Mouse (Mus musculus): Measurements from ENCODE around the gene Gm10260.

The Gm10260 gene

DNA sequence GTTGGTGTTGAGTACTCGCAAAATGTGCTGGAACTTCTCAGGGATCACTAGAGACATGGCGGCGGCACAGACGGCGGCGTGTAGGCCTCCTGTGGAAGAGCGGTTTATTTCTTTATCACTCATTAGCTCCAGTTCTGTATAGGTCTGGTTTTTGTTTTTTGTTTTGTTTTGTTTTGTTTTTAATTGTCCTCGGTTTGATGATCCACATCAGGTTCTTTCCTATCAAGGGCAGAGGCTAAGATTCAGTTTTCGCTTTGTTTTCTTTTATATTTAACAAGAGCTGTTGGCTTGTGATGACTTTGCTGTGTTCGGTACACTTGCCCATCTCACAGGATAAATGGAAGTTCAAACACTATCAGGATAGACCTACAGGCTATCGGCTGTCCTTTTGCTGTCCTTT is at the start of gene Gm10260:
Gene Gm10260, minus strand, starts transcription at position 101 of the 400 bp plus-strand sequence.
- DNase-seq (ENCODE audit: low read depth, low spot score): no peak

DNA sequence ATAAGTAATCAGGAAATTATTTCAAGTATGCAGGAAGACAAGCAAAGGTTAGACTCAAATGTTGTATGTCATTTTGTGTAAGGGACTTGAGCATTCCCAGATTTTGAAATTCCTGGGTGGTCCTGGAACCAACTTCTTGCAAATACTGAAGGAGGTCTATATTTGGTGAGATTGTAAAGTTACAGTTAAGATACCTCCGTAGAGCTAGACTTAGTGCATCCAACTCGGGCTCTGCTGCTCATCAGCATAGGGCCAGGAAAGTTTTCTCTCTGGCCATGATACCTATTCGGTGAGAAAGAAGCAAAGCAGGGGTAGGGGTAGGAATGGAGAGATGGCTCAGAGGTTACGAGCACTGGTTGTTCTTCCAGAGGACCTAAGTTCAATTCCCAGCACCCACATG is 49.4 kb upstream of the Gm10260 start:
- no peak for DNase-seq (ENCODE audit: low read depth, low spot score)

- DNase-seq (ENCODE audit: low read depth, low spot score): no peak
These were observed 45.5 kb upstream of the Gm10260 start for GRCm38 (mm10) chr13:97805907-97806306.

DNA sequence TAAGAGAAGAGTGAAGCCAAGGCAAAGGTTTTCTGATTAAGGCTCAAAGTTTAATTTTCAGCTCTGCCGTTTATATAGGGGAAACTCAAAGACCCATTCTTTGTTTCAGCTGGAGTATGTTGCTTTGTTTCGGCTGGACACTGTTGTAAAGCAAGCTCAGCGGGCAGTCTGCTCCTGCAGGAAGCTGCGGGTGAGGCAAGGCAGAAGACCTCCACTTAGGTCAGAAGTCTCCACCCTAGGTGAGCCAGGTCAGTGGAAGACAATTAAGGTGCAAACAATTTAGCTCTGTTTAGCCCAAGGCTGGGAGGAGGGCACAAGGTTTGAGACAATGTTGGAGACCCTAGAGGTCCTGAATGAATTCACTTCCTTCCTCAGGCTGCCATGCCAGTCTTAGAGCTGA is 42.0 kb upstream of the Gm10260 start:
- DNase-seq (ENCODE audit: low read depth, low spot score): no peak

DNA sequence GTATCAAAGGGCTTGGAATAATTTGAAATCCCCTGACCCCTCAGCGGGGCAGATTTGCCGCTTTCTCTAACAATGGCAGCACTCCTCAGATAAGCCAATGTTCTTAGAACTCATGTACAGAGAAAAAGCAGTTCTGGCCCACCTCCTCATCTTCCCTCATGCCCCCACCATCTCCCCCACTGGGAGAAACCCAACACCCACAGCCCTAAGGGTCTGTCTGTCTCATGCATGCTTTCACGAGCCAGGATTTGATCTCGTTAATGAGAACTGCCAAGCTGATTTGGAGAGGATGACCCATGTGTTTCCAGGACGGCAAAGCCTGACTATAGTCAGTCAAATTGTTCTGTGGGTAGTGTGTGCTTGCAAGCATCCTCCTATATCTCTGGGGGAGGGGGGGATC is 37.0 kb upstream of the Gm10260 start:
- no peak for DNase-seq (ENCODE audit: low read depth, low spot score)

- DNase-seq (ENCODE audit: low read depth, low spot score): no peak
These were observed 34.3 kb upstream of the Gm10260 start for GRCm38 (mm10) chr13:97794780-97795179.

DNA sequence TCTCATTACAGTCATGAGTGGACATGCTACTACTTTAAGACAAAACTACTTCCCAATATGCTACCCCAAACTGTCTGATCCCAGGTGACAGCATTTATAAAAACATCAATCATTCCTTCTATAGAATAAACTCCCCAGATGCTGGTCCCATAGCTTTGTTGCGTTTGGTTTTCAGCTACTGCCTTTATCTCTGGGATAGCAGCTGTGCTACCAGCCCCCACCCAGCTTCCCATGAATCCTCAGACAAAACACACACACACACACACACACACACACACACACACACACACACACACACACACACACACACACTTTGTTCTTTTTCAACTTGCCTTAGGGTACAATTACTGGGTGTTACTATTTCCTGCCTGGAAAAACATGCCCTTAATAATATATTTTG is 33.5 kb upstream of the Gm10260 start:
- DNase-seq (ENCODE audit: low read depth, low spot score): no peak

DNA sequence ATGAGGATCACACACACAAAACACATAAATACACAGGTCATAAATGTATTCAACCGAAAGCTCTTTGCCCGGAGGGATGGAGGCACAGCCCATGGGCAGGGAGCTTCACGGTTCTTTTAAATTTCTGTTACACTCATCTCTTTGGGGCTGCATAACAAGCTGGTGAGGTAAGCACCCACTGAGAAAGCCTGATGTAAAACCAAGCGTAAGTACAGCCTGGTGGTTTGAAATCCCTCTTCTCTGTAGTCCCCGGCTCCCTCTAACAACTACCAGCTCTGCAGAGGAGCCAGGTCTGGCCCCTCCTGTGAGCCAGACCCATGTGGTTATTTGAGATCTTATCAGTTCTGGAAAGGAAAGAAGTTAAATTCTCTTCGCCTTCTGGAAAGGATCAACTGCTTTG is 31.2 kb upstream of the Gm10260 start:
- DNase-seq (ENCODE audit: low read depth, low spot score): no peak

- no peak for DNase-seq (ENCODE audit: low read depth, low spot score)
These were observed 29.5 kb upstream of the Gm10260 start for GRCm38 (mm10) chr13:97789782-97790450.

GRCm38 (mm10) chr13:97785167-97785835 is 24.9 kb upstream of the Gm10260 start:
- no peak for DNase-seq (ENCODE audit: low read depth, low spot score)

DNA sequence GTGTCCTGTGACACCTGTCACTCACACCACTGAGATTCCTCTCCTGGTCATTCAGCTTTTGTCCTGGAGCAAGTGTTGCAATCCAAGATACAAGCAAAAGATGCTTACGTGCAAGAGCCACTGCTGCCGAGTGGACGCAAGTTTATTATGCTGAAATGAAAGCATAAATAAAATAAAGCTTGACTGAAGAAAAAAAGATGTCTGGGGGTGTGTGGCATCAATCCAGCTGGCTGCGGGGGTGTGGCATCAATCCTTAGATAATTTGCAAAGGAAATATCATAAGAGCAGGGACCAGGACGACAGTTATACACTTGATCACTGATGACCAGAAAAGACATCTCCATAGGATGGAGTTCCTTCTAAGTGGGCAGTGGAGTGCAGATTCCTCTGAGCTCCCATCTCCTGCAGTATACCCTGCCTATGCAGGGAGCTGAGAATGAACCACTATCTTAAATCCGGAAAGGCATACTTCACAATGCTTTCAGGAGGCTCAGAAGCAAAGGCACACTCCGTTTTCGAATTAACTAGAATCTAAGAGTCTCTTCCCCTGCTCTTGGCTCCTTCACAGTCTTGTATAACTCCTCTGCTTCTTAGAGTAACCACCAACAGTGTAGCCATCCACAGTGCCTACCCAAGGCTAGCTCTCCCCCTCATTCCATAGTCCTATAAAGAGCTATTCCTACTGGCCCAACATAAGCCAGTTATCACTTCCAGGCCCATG is 23.2 kb upstream of the Gm10260 start:
- no peak for DNase-seq (ENCODE audit: low read depth, low spot score)

DNA sequence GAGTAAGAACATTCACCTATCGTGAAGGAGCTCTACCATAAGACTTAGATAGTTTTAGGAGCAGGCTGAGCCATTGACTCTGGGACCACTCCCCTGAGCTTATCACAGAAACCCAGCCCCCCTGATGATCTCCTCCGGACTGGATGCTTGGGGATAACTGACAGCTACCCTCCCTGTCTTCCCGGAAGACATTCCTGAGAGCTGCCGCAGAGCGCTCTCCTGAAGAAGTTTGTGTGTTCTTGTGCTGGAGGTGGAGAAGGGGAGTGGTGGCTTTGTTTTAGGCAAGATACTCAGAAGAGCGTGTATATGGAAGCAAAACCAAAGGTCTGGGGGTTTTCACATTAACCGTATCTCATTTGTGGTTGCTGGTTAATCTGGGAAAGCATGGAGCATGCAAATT is 21.6 kb upstream of the Gm10260 start:
- no peak for DNase-seq (ENCODE audit: low read depth, low spot score)

GRCm38 (mm10) chr13:97781637-97782036 is 21.2 kb upstream of the Gm10260 start:
- no peak for DNase-seq (ENCODE audit: low read depth, low spot score)

GRCm38 (mm10) chr13:97780556-97780955 is 20.1 kb upstream of the Gm10260 start:
- no peak for DNase-seq (ENCODE audit: low read depth, low spot score)

DNA sequence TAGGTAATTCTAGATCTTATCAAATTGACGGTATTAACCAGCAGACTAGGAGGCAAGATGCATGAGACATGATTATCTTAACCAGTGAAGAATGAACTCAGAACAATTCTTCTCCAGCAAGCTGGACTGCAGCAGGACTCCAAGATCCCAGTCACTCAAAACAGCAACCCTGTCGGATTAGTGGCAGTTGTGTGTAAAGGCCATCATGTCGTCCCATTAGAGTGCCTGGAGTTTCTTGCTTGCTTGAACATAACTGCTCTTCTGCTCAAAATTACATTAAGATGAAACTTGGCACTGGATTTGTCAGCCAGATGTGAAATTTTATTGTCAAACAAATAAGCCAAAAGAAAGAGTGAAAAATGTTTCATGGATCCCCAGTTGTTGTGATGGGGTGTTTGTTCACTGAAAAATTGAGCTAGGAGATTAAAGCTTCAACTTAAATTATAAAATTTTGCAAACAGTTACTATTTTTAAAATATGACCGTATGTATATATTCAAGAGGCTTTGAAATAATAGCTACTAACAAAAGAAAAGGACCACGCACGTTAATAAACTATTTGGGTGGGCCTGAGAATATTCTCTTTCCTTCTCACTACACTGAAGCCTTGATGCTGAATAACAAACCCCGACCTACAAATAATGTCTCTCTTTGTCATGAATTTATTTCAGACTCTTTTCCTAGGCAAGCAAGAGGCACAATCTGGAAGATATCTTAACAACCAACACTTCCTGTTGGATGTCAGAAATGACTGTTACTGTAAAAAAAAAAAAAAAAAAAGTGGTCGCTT is 19.4 kb upstream of the Gm10260 start:
- no peak for DNase-seq (ENCODE audit: low read depth, low spot score)

DNA sequence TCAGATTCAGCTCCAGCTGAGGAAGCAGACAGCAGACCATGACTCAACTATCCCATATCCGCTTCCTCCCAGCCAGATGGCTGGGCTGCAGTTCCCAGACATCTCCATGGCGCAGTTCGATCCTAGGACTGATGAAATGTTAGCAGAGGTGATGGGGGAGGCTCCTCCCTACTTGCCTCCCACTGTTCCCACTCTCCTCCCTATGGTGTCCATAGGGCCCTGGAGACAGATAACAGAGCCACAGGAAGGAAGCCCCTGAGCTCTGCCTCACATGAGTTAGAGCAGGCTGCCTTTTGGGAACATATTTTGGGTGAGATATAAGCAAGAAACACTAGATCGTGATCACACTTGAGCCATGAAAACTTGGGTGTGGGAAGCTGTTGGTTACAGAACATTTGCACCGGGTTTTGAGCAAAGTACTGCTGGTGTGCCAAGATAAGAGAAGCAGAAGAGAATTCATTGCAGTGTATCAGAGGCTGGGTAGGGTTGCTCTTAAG is 18.3 kb upstream of the Gm10260 start:
- DNase-seq (ENCODE audit: low read depth, low spot score): peak; percentile 65

GRCm38 (mm10) chr13:97777667-97778066 is 17.2 kb upstream of the Gm10260 start:
- no peak for DNase-seq (ENCODE audit: low read depth, low spot score)

- DNase-seq (ENCODE audit: low read depth, low spot score): no peak
These were observed 16.3 kb upstream of the Gm10260 start for GRCm38 (mm10) chr13:97776702-97777101.

- no peak for DNase-seq (ENCODE audit: low read depth, low spot score)
These were observed 15.5 kb upstream of the Gm10260 start for GRCm38 (mm10) chr13:97775907-97776306.

- no peak for DNase-seq (ENCODE audit: low read depth, low spot score)
These were observed 14.5 kb upstream of the Gm10260 start for GRCm38 (mm10) chr13:97774740-97775425.

- DNase-seq (ENCODE audit: low read depth, low spot score): no peak
These were observed 8.8 kb upstream of the Gm10260 start for GRCm38 (mm10) chr13:97769205-97769604.
